Mouse (Mus musculus): ENCODE measurements around the gene Wwc2. TPM values are rescaled to one million over a fixed set of nuclear protein-coding genes. Genes with fewer than 3 reads are reported as not detected.

Wwc2 gene
- polyA plus RNA-seq, 1 experiment from 2014 or later: 17.1 TPM

GRCm38 (mm10) chr8:47917060-47918035 is 73.4 kb downstream of the Wwc2 start:
- Histone ChIP-seq H3K36me3 (ENCODE audit: insufficient read depth) (0 out of 2 replicates have a peak, but pooled peaks cover 8% of the 10 kb centered on the region), H3K9me3 (ENCODE audit: low read depth, low read length) (no peaks in the 10 kb centered on the region), H3K27me3 (ENCODE audit: insufficient read depth, low read length) (no peaks in the 10 kb centered on the region), H3K27ac (ENCODE audit: low read depth) (no peak overlapping the region), H3K4me2 (no peak overlapping the region), H3K9ac (no peak overlapping the region), H3K4me3 (ENCODE audit: low read depth, low read length) (no peak overlapping the region), H3K4me1 (ENCODE audit: insufficient read depth) (0 out of 2 replicates have a peak, but pooled peaks cover 4% of the 10 kb centered on the region)
- 81% methylated on average over 19 of the region's 19 CpGs for WGBS
- no peak for ATAC-seq (ENCODE audit: insufficient read depth)
- no peak for TF ChIP-seq CTCF (IDR thresholded peaks at IDR 0.05; ENCODE audit: low read depth)
- DNase-seq: no peak

GRCm38 (mm10) chr8:47915521-47915920 is 75.2 kb downstream of the Wwc2 start:
- H3K27me3 ChIP-seq (ENCODE audit: insufficient read depth, low read length): no peaks in the 10 kb centered on the region
- no peak overlapping the region for H3K4me2 ChIP-seq
- H3K36me3 ChIP-seq (ENCODE audit: insufficient read depth): 0 out of 2 replicates have a peak, but pooled peaks cover 8% of the 10 kb centered on the region
- H3K4me1 ChIP-seq (ENCODE audit: insufficient read depth): no peaks in the 10 kb centered on the region
- DNase-seq: no peak
- H3K27ac ChIP-seq (ENCODE audit: low read depth): no peak overlapping the region
- no peaks in the 10 kb centered on the region for H3K9me3 ChIP-seq (ENCODE audit: low read depth, low read length)
- no peak overlapping the region for H3K9ac ChIP-seq
- no peak overlapping the region for H3K4me3 ChIP-seq (ENCODE audit: low read depth, low read length)
- 76% methylated on average over 2 of the region's 2 CpGs for WGBS
- ATAC-seq (ENCODE audit: insufficient read depth): no peak
- no peak for TF ChIP-seq CTCF (IDR thresholded peaks at IDR 0.05; ENCODE audit: low read depth)

- 0 out of 2 replicates have a peak, but pooled peaks cover 6% of the 10 kb centered on the region for H3K36me3 ChIP-seq (ENCODE audit: insufficient read depth)
- no peaks in the 10 kb centered on the region for H3K27me3 ChIP-seq (ENCODE audit: insufficient read depth, low read length)
- no peak overlapping the region for H3K4me2 ChIP-seq
- H3K27ac ChIP-seq (ENCODE audit: low read depth): no peak overlapping the region
- TF ChIP-seq CTCF (IDR thresholded peaks at IDR 0.05; ENCODE audit: low read depth): no peak
- ATAC-seq (ENCODE audit: insufficient read depth) (no peak), DNase-seq (no peak)
- no peaks in the 10 kb centered on the region for H3K4me1 ChIP-seq (ENCODE audit: insufficient read depth)
- H3K9me3 ChIP-seq (ENCODE audit: low read depth, low read length): no peaks in the 10 kb centered on the region
- H3K4me3 ChIP-seq (ENCODE audit: low read depth, low read length): no peak overlapping the region
- WGBS: 88% methylated on average over 7 of the region's 7 CpGs
- no peak overlapping the region for H3K9ac ChIP-seq
Measured at GRCm38 (mm10) chr8:47914946-47915345, 75.8 kb downstream of the Wwc2 start.

- DNase-seq (no peak), ATAC-seq (ENCODE audit: insufficient read depth) (no peak)
- Histone ChIP-seq H3K36me3 (ENCODE audit: insufficient read depth) (no peaks in the 10 kb centered on the region), H3K9ac (no peak overlapping the region), H3K27me3 (ENCODE audit: insufficient read depth, low read length) (no peaks in the 10 kb centered on the region), H3K4me1 (ENCODE audit: insufficient read depth) (no peaks in the 10 kb centered on the region), H3K4me3 (ENCODE audit: low read depth, low read length) (no peak overlapping the region), H3K27ac (ENCODE audit: low read depth) (no peak overlapping the region), H3K4me2 (no peak overlapping the region), H3K9me3 (ENCODE audit: low read depth, low read length) (no peaks in the 10 kb centered on the region; the same call in 1 of the 2 replicates)
- WGBS: 89% methylated on average over 8 of the region's 8 CpGs
- TF ChIP-seq CTCF (IDR thresholded peaks at IDR 0.05; ENCODE audit: low read depth): no peak
Measured at GRCm38 (mm10) chr8:47914161-47914560, 76.6 kb downstream of the Wwc2 start.

DNA sequence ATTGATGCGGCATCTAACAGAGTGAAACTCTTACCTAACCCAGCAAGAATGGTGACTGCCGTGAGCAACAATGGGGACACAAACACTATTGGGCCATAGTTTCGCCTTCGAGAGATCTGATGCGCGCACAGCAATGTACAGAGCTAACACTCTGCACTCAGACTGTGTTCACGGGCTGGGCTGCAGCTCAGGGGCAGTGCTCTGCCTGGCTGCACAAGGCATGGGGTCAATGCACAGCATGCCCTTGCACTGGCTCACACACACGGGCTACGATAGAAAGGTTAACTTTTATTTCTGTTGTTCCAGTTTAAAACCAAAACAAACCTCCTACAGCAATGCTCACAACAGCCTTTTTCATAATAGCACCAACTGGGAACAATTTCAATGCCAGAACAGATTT is 77.1 kb downstream of the Wwc2 start:
- no peaks in the 10 kb centered on the region for H3K27me3 ChIP-seq (ENCODE audit: insufficient read depth, low read length)

DNA sequence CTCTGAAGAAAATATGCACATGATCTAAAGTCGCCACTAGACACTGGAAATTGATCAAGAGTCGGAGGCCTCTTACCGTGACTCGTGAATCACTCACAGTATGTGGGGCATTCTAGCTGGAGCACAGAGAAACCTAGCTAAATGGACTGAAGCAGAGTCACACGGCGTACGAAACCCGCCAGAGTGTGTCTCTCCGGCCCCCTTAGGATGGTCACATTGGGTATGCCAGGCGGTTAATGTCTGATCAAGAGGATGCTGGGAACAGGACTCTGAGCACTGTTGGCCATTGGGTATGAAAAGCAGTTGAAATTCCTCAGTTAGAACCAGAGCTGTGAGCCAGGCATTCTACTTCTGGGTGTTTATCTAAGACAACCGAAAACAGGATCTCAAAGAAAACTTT is 81.0 kb downstream of the Wwc2 start:
- Histone ChIP-seq H3K27ac (ENCODE audit: low read depth) (no peak overlapping the region), H3K9ac (no peak overlapping the region), H3K4me1 (ENCODE audit: insufficient read depth) (no peaks in the 10 kb centered on the region), H3K9me3 (ENCODE audit: low read depth, low read length) (no peaks in the 10 kb centered on the region; the same call in 1 of the 2 replicates), H3K27me3 (ENCODE audit: insufficient read depth, low read length) (no peaks in the 10 kb centered on the region), H3K4me3 (ENCODE audit: low read depth, low read length) (no peak overlapping the region), H3K36me3 (ENCODE audit: insufficient read depth) (no peaks in the 10 kb centered on the region), H3K4me2 (no peak overlapping the region)
- no peak for TF ChIP-seq CTCF (IDR thresholded peaks at IDR 0.05; ENCODE audit: low read depth)
- DNase-seq (no peak), ATAC-seq (ENCODE audit: insufficient read depth) (no peak)
- WGBS: 95% methylated on average over 11 of the region's 11 CpGs

More for the DNA sequence above, 77.1 kb downstream of the Wwc2 start:
- Histone ChIP-seq H3K4me3 (ENCODE audit: low read depth, low read length) (no peak overlapping the region), H3K36me3 (ENCODE audit: insufficient read depth) (no peaks in the 10 kb centered on the region), H3K4me2 (no peak overlapping the region), H3K9me3 (ENCODE audit: low read depth, low read length) (no peaks in the 10 kb centered on the region; the same call in 1 of the 2 replicates), H3K4me1 (ENCODE audit: insufficient read depth) (no peaks in the 10 kb centered on the region), H3K9ac (no peak overlapping the region), H3K27ac (ENCODE audit: low read depth) (no peak overlapping the region)
- no peak for TF ChIP-seq CTCF (IDR thresholded peaks at IDR 0.05; ENCODE audit: low read depth)
- no peak for DNase-seq
- ATAC-seq (ENCODE audit: insufficient read depth): no peak
- WGBS: 91% methylated on average over 9 of the region's 9 CpGs

GRCm38 (mm10) chr8:47907056-47907455 is 83.7 kb downstream of the Wwc2 start:
- no peaks in the 10 kb centered on the region for H3K27me3 ChIP-seq (ENCODE audit: insufficient read depth, low read length)
- no peak overlapping the region for H3K27ac ChIP-seq (ENCODE audit: low read depth)
- 55% methylated on average over 9 of the region's 9 CpGs for WGBS
- no peak for TF ChIP-seq CTCF (IDR thresholded peaks at IDR 0.05; ENCODE audit: low read depth)
- H3K9ac ChIP-seq: no peak overlapping the region
- H3K36me3 ChIP-seq (ENCODE audit: insufficient read depth): no peaks in the 10 kb centered on the region
- DNase-seq: peak; percentile 36
- H3K9me3 ChIP-seq (ENCODE audit: low read depth, low read length): no peaks in the 10 kb centered on the region; the same call in 1 of the 2 replicates
- peak; percentile 52; the same call in 1 of the 2 replicates for ATAC-seq (ENCODE audit: insufficient read depth)
- no peak overlapping the region for H3K4me3 ChIP-seq (ENCODE audit: low read depth, low read length)
- H3K4me2 ChIP-seq: no peak overlapping the region
- H3K4me1 ChIP-seq (ENCODE audit: insufficient read depth): peaks cover 4% of the 10 kb centered on the region; the same call in 1 of the 2 replicates

All from lung, embryonic 14.5 days (tissue).